In the genomic region with DNA sequence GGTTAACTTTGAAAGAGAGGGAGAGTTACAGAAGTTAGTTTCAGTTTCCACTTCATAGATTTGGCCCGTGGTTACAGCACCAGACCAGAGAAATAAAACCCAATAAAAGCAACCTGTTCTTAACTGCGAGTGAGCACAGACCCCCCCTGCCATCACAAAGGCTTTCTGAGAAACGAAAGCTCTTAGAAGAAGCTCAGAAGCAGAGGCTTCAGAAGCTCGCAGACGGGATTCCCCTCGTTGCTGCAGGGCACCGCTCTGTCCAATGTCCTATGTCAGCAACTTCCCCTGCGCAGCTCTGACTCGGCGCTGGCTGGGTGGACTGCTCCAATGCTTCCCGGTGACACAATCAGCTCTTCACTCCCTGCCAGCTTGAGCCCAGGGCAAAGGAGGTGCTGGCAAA, we compare ENCODE assay signal across 8 mouse cellular contexts. TPM values are rescaled to one million over a fixed set of nuclear protein-coding genes. Genes with fewer than 3 reads are reported as not detected.
A peak's percentile ranks its signal among the peaks of the same experiment; 100 is the strongest.
DNase-seq lines count a peak whose midpoint lies in the region; ATAC-seq and TF ChIP-seq lines count a peak whose summit lies in the region.

No protein-coding gene starts in this region.

- peak; percentile 61 for DNase-seq in 3134 (ENCODE audit: extremely low read depth, insufficient read length, low spot score)
- no peak for DNase-seq in embryonic facial prominence, embryonic 14.5 days (ENCODE audit: low spot score)
- DNase-seq in heart, postnatal 36 days, result peak; percentile 61 to 68
- peak; percentile 69 for DNase-seq in liver, postnatal 0 days
- peak in 1 of 2 experiments; percentile 62 for DNase-seq in spleen, adult 2 months (ENCODE audit: low read depth in 1 of 2, low spot score in 2 of 2)
- DNase-seq in right cerebral cortex, postnatal 4 days, result no peak
- DNase-seq in ovary, postnatal 14 days (ENCODE audit: low spot score), result no peak

- peak overlapping the region; percentile 45 for H3K4me2 ChIP-seq in embryonic facial prominence, embryonic 14.5 days (ENCODE audit: low read depth, low read length)
- peak overlapping the region; percentile 66 for H3K4me2 ChIP-seq in liver, postnatal 0 days (ENCODE audit: low read depth, low read length)

- ATAC-seq in CD4-positive, CD25-positive, alpha-beta regulatory T cell, adult 4 months, result peak; percentile 78
- ATAC-seq in embryonic facial prominence, embryonic 14.5 days (ENCODE audit: low read depth), result no peak
- peak; percentile 83 for ATAC-seq in liver, postnatal 0 days

- no peak overlapping the region for H3K27ac ChIP-seq in embryonic facial prominence, embryonic 14.5 days (replicated peaks; ENCODE audit: low read depth, low read length)
- peak overlapping the region; percentile 83 for H3K27ac ChIP-seq in liver, postnatal 0 days (ENCODE audit: low read depth)
- H3K27ac ChIP-seq in spleen, adult 2 months (ENCODE audit: insufficient read depth, low read length), result peak overlapping the region; percentile 74

- no peak for TF ChIP-seq POLR2A in spleen, adult 2 months (IDR thresholded peaks at IDR 0.05; ENCODE audit: low read depth, low read length)

- 29% methylated on average over 11 of the region's 11 CpGs for WGBS in embryonic facial prominence, embryonic 14.5 days
- WGBS in liver, postnatal 0 days (ENCODE audit: insufficient replicate concordance), result 8% methylated on average over 10 of the region's 11 CpGs
- WGBS in spleen, adult 2 months, result 0% methylated on average over 11 of the region's 11 CpGs

- H3K9ac ChIP-seq in embryonic facial prominence, embryonic 14.5 days (ENCODE audit: low read depth, low read length), result no peak overlapping the region; the same call in 1 of the 2 replicates
- H3K9ac ChIP-seq in liver, postnatal 0 days (replicated peaks), result peak overlapping the region; percentile 61

- TF ChIP-seq CTCF in liver, postnatal 0 days (IDR thresholded peaks at IDR 0.05; ENCODE audit: low read depth), result no peak
- no peak for TF ChIP-seq CTCF in spleen, adult 2 months (IDR thresholded peaks at IDR 0.05; ENCODE audit: extremely low read depth, insufficient read depth, insufficient read length, insufficient replicate concordance)

- H3K27me3 ChIP-seq in embryonic facial prominence, embryonic 14.5 days (replicated peaks; ENCODE audit: control insufficient read depth, insufficient read depth, low read length), result no peaks in the 10 kb centered on the region
- H3K27me3 ChIP-seq in liver, postnatal 0 days (ENCODE audit: insufficient read depth, low read length), result no peaks in the 10 kb centered on the region
- H3K27me3 ChIP-seq in spleen, adult 2 months (ENCODE audit: control insufficient read depth, insufficient read depth, low read length), result no peaks in the 10 kb centered on the region

- H3K9me3 ChIP-seq in embryonic facial prominence, embryonic 14.5 days (ENCODE audit: control insufficient read depth, low read length), result no peaks in the 10 kb centered on the region
- H3K9me3 ChIP-seq in liver, postnatal 0 days (ENCODE audit: low read length), result no peaks in the 10 kb centered on the region

- no peaks in the 10 kb centered on the region for H3K4me1 ChIP-seq in embryonic facial prominence, embryonic 14.5 days (ENCODE audit: control insufficient read depth, insufficient read depth, low read length)
- peaks cover 11% of the 10 kb centered on the region for H3K4me1 ChIP-seq in liver, postnatal 0 days (ENCODE audit: insufficient read depth)
- H3K4me1 ChIP-seq in spleen, adult 2 months (ENCODE audit: control insufficient read depth, insufficient read depth, insufficient read length), result peaks cover 8% of the 10 kb centered on the region; the same call in 1 of the 2 replicates

- intact Hi-C loops in heart, postnatal 36 days (cut with DNase I), result no loop called here

- TF ChIP-seq EP300 in liver, postnatal 0 days (IDR thresholded peaks at IDR 0.05; ENCODE audit: low read depth), result no peak

- H3K4me3 ChIP-seq in embryonic facial prominence, embryonic 14.5 days (ENCODE audit: low read depth, low read length), result peak overlapping the region; percentile 21
- peak overlapping the region; percentile 54 for H3K4me3 ChIP-seq in liver, postnatal 0 days (ENCODE audit: low read depth, low read length)
- H3K4me3 ChIP-seq in spleen, adult 2 months (ENCODE audit: extremely low read depth, insufficient read depth, insufficient read length), result peak overlapping the region; percentile 50

- no peaks in the 10 kb centered on the region for H3K36me3 ChIP-seq in embryonic facial prominence, embryonic 14.5 days (ENCODE audit: control insufficient read depth, insufficient read depth, low read length)
- H3K36me3 ChIP-seq in liver, postnatal 0 days (replicated peaks; ENCODE audit: insufficient read depth, low read length), result no peaks in the 10 kb centered on the region
- no peaks in the 10 kb centered on the region for H3K36me3 ChIP-seq in spleen, adult 2 months (ENCODE audit: control insufficient read depth, insufficient read depth, low read length)

RNA-seq across cellular contexts. Expression of a gene that starts 4.8 kb away (rescaled TPM):
- polyA plus RNA-seq in CD4-positive, CD25-positive, alpha-beta regulatory T cell, adult 4 months (2017; shearing (Covaris generic)), result 10 to 100 TPM; 12.1 to 23.6 TPM
- polyA plus RNA-seq in embryonic facial prominence, embryonic 14.5 days (2014; fragmentation: Nextera tagmentation; extraction: Ambion mirVana), result 0.89 and 1.9 TPM in 2 replicates
- under 1 TPM in 1 of 2 experiments, not detected in 1; 0.28 TPM for total RNA-seq in heart, postnatal 36 days (2021)
- 7.5 and 8.0 TPM in 2 replicates for polyA plus RNA-seq in liver, postnatal 0 days (2015; fragmentation: Nextera tagmentation; extraction: Ambion mirVana)
- polyA plus RNA-seq in spleen, adult 2 months (2012; rRNA removed), result 33.9 and 55.2 TPM in 2 replicates

RNA-seq across cellular contexts. Expression of a gene that starts 21.9 kb away (rescaled TPM):
- 10 to 100 TPM in 1 of 2 experiments, 1 to 10 TPM in 1; 9.2 to 11.0 TPM for polyA plus RNA-seq in CD4-positive, CD25-positive, alpha-beta regulatory T cell, adult 4 months (2017; shearing (Covaris generic))
- 6.6 and 10.3 TPM in 2 replicates for polyA plus RNA-seq in embryonic facial prominence, embryonic 14.5 days (2014; fragmentation: Nextera tagmentation; extraction: Ambion mirVana)
- 100 to 1,000 TPM; 751 to 829 TPM for total RNA-seq in heart, postnatal 36 days (2021)
- 2.3 and 4.0 TPM in 2 replicates for polyA plus RNA-seq in liver, postnatal 0 days (2015; fragmentation: Nextera tagmentation; extraction: Ambion mirVana)
- 0.65 and 2.4 TPM in 2 replicates for polyA plus RNA-seq in spleen, adult 2 months (2012; rRNA removed)

RNA-seq across cellular contexts. Expression of a gene that starts 25.6 kb away (rescaled TPM):
- under 1 TPM in 1 of 2 experiments, not detected in 1; 0.26 TPM for polyA plus RNA-seq in CD4-positive, CD25-positive, alpha-beta regulatory T cell, adult 4 months (2017; shearing (Covaris generic))
- polyA plus RNA-seq in embryonic facial prominence, embryonic 14.5 days (2014; fragmentation: Nextera tagmentation; extraction: Ambion mirVana), result 0.21 and 0.22 TPM in 2 replicates
- 1 to 10 TPM; 1.4 to 2.7 TPM for total RNA-seq in heart, postnatal 36 days (2021)
- 0.20 and 0.35 TPM in 2 replicates for polyA plus RNA-seq in liver, postnatal 0 days (2015; fragmentation: Nextera tagmentation; extraction: Ambion mirVana)
- polyA plus RNA-seq in spleen, adult 2 months (2012; rRNA removed), result 31.2 and 47.5 TPM in 2 replicates

RNA-seq across cellular contexts. Expression of a gene that starts 43.2 kb away (rescaled TPM):
- 10 to 100 TPM; 41.8 to 62.4 TPM for polyA plus RNA-seq in CD4-positive, CD25-positive, alpha-beta regulatory T cell, adult 4 months (2017; shearing (Covaris generic))
- polyA plus RNA-seq in embryonic facial prominence, embryonic 14.5 days (2014; fragmentation: Nextera tagmentation; extraction: Ambion mirVana), result 37.4 and 38.8 TPM in 2 replicates
- total RNA-seq in heart, postnatal 36 days (2021), result 10 to 100 TPM; 11.1 to 12.5 TPM
- polyA plus RNA-seq in liver, postnatal 0 days (2015; fragmentation: Nextera tagmentation; extraction: Ambion mirVana), result 13.1 and 13.4 TPM in 2 replicates
- polyA plus RNA-seq in spleen, adult 2 months (2012; rRNA removed), result 10.2 and 13.9 TPM in 2 replicates

Comparison
In these comparisons a context has a peak if more than half of its experiments do, and no peak if none do; other contexts are left out.
1. DNase-seq: peak in 3134 (single experiment), heart, postnatal 36 days (2 of 2) and liver, postnatal 0 days (single experiment); none in embryonic facial prominence, embryonic 14.5 days (single experiment), right cerebral cortex, postnatal 4 days (single experiment) and ovary, postnatal 14 days (single experiment).
2. RNA of a gene that starts 25.6 kb away (polyA plus RNA-seq): 31.2 to 47.5 TPM in spleen, adult 2 months; 0.20 to 0.35 TPM in liver, postnatal 0 days, 0.26 TPM in CD4-positive, CD25-positive, alpha-beta regulatory T cell, adult 4 months and 0.21 to 0.22 TPM in embryonic facial prominence, embryonic 14.5 days; every median in the first group is over 10 times any median in the second.
3. Peak in every context shown above with its lines, with median percentiles within 50 percentile points of each other: H3K4me3 ChIP-seq.